Mouse (Mus musculus): ENCODE results near the gene Ptprr. TPM values are rescaled to one million over a fixed set of nuclear protein-coding genes. Genes with fewer than 3 reads are reported as not detected.

Gene Ptprr
- polyA plus RNA-seq, 1 experiment from 2014 or later, result 3.3 TPM

DNA sequence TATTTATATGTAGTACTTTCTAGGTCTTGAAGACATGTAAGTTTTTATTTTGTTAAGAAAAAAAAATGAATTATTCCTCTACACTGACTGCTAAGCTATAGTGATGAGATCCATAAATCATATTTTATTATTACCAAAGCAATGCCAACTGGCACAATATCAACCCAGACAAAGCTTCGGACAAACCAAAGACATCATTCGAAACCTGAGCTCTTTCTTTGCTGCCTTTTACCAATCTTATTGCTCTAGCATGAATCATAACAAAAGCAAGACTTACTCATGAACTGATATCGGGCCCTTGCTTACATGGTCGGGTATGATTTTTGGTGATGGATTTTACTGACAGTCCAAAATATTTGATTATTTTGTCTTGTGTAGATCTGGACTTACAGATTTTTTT, 286.3 kb downstream of the Ptprr start:
- WGBS, result 68% methylated on average over 4 of the region's 4 CpGs
- no peak for DNase-seq (ENCODE audit: low spot score)
- Histone ChIP-seq H3K36me3 (ENCODE audit: insufficient read depth, low read length) (no peaks in the 10 kb centered on the region), H3K27me3 (replicated peaks; ENCODE audit: insufficient read depth, low read length) (0 out of 2 replicates have a peak, but pooled peaks cover 4% of the 10 kb centered on the region), H3K9me3 (ENCODE audit: low read length) (no peaks in the 10 kb centered on the region), H3K9ac (replicated peaks; ENCODE audit: low read depth) (no peak overlapping the region), H3K27ac (ENCODE audit: low read length) (no peak overlapping the region), H3K4me3 (ENCODE audit: low read depth, low read length) (peak overlapping the region; percentile 18; the same call in 1 of the 2 replicates), H3K4me2 (replicated peaks; ENCODE audit: low read depth, low read length) (peak overlapping the region; percentile 22; the same call in 1 of the 2 replicates), H3K4me1 (ENCODE audit: insufficient read depth, low read depth, low read length) (no peaks in the 10 kb centered on the region)
- ATAC-seq, result no peak
- TF ChIP-seq EP300 (IDR thresholded peaks at IDR 0.05), result no peak
- no peak for TF ChIP-seq CTCF (IDR thresholded peaks at IDR 0.05)

DNA sequence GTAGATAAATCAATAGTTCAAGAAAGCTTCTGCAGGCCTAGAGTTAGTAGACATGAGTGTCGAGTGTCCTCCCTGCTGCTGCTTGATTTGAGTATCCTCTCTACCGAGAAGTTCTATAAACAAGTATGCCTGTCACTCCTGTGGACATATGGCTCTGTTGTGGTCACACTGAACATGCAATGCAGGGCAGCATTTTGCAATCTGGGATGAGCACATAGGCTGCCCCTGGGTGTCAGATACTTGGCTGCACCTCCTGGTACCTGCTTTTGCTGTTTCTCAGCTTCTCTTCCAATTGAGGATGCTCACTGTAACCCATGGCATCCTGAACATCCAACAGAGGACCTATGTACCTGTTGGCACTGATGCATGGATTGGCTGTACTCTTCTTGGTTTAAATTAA, 291.4 kb downstream of the Ptprr start:
- Histone ChIP-seq H3K4me2 (replicated peaks; ENCODE audit: low read depth, low read length) (no peak overlapping the region), H3K9me3 (ENCODE audit: low read length) (no peaks in the 10 kb centered on the region), H3K27ac (ENCODE audit: low read length) (no peak overlapping the region), H3K9ac (replicated peaks; ENCODE audit: low read depth) (no peak overlapping the region), H3K36me3 (ENCODE audit: insufficient read depth, low read length) (no peaks in the 10 kb centered on the region), H3K27me3 (replicated peaks; ENCODE audit: insufficient read depth, low read length) (no peaks in the 10 kb centered on the region), H3K4me3 (ENCODE audit: low read depth, low read length) (no peak overlapping the region), H3K4me1 (ENCODE audit: insufficient read depth, low read depth, low read length) (no peaks in the 10 kb centered on the region)
- no peak for TF ChIP-seq EP300 (IDR thresholded peaks at IDR 0.05)
- DNase-seq (ENCODE audit: low spot score) (no peak), ATAC-seq (no peak)
- WGBS, result 45% methylated on average over 2 of the region's 2 CpGs

DNA sequence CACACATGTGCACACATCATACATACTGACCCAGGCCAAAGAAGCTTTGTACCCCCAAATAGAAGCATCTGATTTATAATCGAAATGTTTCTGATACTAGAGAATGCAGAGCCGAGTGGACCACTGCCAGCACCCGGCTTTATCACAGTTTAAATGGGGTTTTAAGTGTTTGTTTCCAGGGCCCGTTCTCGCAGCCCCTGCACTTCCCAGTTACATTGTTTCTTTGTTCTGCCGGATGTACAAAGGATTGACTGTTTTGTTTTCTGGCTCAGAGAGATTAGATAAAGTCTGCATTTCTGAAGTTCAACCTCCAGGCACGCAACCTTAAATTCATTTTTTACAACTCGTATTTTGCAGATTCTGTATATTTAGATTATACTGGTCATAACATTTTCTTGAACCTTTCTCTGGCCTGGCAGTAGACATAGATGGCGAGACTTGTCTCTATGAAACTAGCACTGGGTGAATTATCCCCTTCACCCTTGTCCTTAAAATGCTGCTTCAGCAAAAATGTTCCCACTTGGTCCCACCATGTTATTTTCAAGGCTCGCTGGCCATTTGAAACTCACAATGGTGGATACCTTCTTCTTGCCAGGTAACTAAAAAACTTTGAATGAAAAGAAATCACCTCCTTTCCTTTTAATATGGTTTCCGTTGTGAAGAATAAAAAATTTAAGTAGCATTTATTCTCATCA, 292.6 kb downstream of the Ptprr start:
- Histone ChIP-seq H3K4me2 (replicated peaks; ENCODE audit: low read depth, low read length) (no peak overlapping the region), H3K4me1 (ENCODE audit: insufficient read depth, low read depth, low read length) (no peaks in the 10 kb centered on the region), H3K4me3 (ENCODE audit: low read depth, low read length) (no peak overlapping the region), H3K36me3 (ENCODE audit: insufficient read depth, low read length) (no peaks in the 10 kb centered on the region), H3K9ac (replicated peaks; ENCODE audit: low read depth) (no peak overlapping the region), H3K27ac (ENCODE audit: low read length) (no peak overlapping the region; the same call in 1 of the 2 replicates), H3K9me3 (ENCODE audit: low read length) (no peaks in the 10 kb centered on the region), H3K27me3 (replicated peaks; ENCODE audit: insufficient read depth, low read length) (no peaks in the 10 kb centered on the region)
- WGBS, result 17% methylated on average over 11 of the region's 11 CpGs
- no peak for TF ChIP-seq CTCF (IDR thresholded peaks at IDR 0.05)
- TF ChIP-seq EP300 (IDR thresholded peaks at IDR 0.05), result peak; percentile 84
- DNase-seq (ENCODE audit: low spot score) (peak; percentile 50), ATAC-seq (peak; percentile 44)

DNA sequence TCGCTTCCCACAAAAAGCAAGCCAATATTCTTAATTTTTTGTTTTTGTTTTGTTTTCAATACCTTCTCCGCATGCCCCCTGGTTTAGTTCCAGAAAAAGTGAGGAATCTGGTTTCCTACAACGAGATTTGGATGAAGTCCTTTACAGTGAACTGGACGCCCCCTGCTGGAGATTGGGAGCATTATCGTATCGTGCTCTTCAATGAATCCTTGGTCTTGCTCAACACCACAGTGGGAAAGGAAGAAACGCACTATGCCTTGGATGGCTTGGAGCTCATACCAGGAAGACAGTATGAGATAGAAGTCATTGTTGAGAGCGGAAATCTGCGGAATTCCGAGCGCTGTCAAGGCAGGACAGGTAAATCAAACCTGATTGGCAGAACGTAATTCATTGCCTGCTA, 301.2 kb downstream of the Ptprr start:
- no peaks in the 10 kb centered on the region for H3K9me3 ChIP-seq (ENCODE audit: low read length)
- no peaks in the 10 kb centered on the region for H3K4me1 ChIP-seq (ENCODE audit: insufficient read depth, low read depth, low read length)
- no peak overlapping the region for H3K9ac ChIP-seq (replicated peaks; ENCODE audit: low read depth)
- no peak overlapping the region for H3K4me3 ChIP-seq (ENCODE audit: low read depth, low read length)
- no peaks in the 10 kb centered on the region for H3K36me3 ChIP-seq (ENCODE audit: insufficient read depth, low read length)
- no peak overlapping the region for H3K27ac ChIP-seq (ENCODE audit: low read length)
- TF ChIP-seq CTCF (IDR thresholded peaks at IDR 0.05) (peak; percentile 92), EP300 (IDR thresholded peaks at IDR 0.05) (no peak)
- peak; percentile 93 for DNase-seq (ENCODE audit: low spot score)
- peak; percentile 68 for ATAC-seq
- H3K27me3 ChIP-seq (replicated peaks; ENCODE audit: insufficient read depth, low read length), result no peaks in the 10 kb centered on the region
- no peak overlapping the region for H3K4me2 ChIP-seq (replicated peaks; ENCODE audit: low read depth, low read length)
- WGBS, result 19% methylated on average over 12 of the region's 12 CpGs

Other genes starting within 250 kb of the Ptprr start
- gene Tspan8, start 201.4 kb upstream of the Ptprr start, polyA plus RNA-seq (2015; fragmentation: Nextera tagmentation; extraction: Ambion mirVana), result 253 and 301 TPM in 2 replicates
- not detected in 2 replicates for gene 4933416C03Rik, start 95.7 kb downstream of the Ptprr start, polyA plus RNA-seq (2015; fragmentation: Nextera tagmentation; extraction: Ambion mirVana)